Mouse (Mus musculus) lung, postnatal 0 days (tissue): ENCODE measurements at regions not wholly inside any gene's neighbourhood (a gene's known extent, or its start where the extent isn't known, plus 50 kb on each side); places are given as distances from the start of the nearest gene placed in this dataset.

Experiments used
- CTCF ChIP-seq: IDR thresholded peaks from 2 replicates; pipeline ENCODE4 v1.5.1; 2016; ENCODE audit warnings: antibody characterized with exemption, mild to moderate bottlenecking
- EP300 ChIP-seq: IDR thresholded peaks from 2 replicates; pipeline ENCODE4 v1.6.1; 2016; ENCODE audit warnings: antibody characterized with exemption, mild to moderate bottlenecking, control low read depth

- TF ChIP-seq CTCF (no peak), EP300 (no peak)
Observed at GRCm38 (mm10) chr8:10702248-10702647, 306.0 kb downstream of the Irs2 start.
